Mouse (Mus musculus): Measurements from ENCODE around the gene Amn1. TPM values are rescaled to one million over a fixed set of nuclear protein-coding genes. Genes with fewer than 3 reads are reported as not detected.
"Not testable (repeated sequence)": the region's sequence is repeated elsewhere in the genome, so short reads cannot be mapped to it uniquely, and the experiment has no call there.

Gene Amn1
- total RNA-seq, 2 experiments from 2014 or later, result 13.4 to 15.6 TPM

DNA sequence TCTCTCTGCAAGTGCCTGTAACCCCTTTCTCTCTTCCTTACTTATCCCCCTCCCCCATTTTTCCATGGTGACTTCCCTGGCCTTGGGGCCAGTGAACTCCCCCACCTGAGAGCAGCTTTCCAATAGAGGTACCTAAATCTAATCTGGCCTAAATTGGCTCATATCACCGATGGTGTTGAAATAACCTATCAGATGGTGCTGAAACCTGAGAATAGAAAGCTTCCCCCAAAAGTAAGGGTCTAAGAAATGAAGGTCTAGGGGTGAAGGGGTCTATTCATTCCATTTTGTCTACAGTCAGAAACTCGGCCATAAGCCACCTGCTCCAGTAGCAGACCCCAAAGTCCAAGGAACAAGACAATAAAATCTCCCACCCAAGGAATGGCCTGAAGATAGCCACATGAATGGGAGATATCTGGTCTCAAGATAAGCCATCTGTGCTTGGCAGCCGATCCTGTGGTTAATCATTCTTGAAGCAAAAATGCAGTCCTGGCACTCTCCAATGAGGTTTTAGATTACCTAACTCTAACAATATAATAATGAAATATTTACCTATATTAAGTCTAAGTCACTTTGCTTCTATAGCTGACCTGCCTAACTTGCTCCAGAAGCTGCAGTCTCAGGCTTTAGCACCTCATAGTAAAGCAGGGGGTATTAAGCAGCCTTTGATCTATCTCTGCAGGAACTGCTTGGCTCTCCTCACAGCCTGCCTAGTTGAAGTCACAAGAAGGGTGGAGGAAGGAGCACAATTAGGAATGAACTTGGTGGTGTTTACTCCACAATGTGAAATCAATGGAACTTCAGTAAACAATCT, 33.3 kb downstream of the Amn1 start:
- no peak for DNase-seq (ENCODE audit: low spot score)

- no peak for DNase-seq (ENCODE audit: low spot score)
Measured at GRCm38 (mm10) chr6:149154116-149155030, 34.1 kb downstream of the Amn1 start.

DNA sequence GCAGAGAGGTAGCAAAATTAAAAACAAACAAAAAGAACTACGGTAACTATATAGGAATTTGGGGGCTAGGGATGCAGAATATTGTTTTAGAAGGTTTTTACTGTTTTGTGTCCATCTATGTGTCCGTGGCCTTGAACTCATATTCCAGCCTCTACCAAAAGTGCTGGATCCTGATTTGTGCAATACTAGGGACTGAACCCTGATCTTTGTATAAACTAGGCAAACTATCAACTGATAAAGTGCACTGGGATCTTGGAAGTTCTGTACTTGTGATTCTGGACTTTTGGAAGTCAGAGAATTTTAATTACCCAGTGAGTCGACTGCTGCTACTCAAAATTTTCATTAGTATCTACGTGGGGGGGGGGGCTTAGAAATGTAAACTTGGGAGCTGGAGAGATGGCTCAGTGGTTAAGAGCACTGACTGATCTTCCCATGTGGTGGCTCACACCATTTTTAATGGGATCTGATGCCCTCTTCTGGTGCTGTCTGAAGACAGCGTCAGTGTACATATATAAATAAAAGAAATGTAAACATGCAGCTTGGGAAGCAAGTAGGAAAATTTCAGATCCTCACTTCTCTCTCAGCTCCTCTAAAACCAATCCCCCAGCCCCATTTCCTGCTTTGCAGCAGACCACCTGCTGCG, 34.9 kb downstream of the Amn1 start:
- DNase-seq (ENCODE audit: low spot score), result no peak

DNA sequence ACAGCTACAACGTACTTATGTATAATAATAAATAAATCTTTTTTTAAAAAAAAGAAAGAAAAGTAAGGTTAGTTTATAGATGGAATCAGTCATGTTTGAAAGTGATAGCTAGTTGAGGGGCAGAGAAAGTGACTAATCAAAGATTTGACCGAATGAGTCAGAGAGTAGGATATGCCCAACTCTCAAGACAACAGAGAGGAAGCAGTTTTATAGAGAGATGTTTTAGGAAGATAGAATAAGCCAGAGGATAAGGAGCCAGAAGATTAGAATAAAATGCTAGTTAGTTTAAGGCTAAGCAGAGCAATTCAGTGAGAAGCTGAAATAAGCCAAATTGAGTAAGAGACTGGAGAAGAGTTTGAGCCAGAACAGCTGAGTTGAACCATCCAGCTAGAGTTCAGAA, 36.4 kb downstream of the Amn1 start:
- no peak for DNase-seq (ENCODE audit: low spot score)

DNA sequence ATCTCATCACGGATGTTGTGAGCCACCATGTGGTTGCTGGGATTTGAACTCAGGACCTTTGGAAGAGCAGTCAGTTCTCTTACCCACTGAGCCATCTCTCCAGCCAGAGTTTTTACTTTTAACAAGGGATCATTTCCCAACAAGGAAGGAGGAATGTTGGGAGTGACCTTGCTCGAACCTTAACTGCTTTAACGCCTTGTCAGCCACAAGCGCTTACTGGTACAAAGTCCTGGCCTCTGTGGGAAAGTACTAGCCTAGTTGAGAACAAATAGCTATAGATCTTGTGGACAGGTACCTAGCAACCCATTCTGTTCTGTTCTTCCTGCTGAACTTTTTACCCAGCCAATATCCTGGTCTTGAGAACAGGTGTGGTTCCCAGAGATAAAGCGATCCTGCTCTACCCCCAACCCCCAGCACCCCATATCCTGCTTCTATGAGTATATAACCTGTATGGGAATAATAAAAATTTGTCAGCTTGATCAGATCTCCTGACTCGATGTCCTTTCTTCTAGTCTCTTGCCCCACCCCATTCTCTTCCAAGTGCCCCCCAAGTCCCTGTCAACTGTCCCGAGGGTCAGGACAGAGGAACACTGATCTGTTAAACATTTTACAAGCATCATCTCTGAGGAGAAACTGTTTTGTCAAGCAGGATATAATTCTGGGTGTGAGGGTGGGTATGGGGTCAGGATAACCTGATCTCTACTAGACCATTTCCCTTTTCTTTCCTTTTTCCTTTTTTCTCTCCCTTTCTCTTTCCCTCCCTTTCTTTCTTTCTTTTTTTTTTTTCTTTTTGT, 39.9 kb downstream of the Amn1 start:
- DNase-seq (ENCODE audit: low spot score), result no peak

DNA sequence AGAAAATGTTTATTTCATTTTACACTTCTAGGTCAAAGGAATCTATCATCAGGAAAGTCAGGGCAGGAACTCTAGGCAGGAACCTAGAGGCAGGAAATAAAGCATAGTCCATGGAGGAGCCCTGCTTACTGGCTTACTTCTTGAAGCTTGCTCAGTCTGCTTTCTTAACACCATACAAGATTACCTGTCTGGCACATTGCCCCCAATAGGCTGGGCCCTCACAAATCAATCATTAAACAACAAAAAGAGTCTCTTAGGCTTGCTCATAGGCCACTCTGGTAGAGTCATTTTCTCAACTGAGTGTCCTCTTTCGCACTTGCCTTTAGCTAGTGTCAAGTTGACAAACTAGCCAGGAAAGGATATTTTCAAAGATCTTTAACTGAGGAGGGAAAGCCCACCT, 43.4 kb downstream of the Amn1 start:
- DNase-seq (ENCODE audit: low spot score), result no peak

DNA sequence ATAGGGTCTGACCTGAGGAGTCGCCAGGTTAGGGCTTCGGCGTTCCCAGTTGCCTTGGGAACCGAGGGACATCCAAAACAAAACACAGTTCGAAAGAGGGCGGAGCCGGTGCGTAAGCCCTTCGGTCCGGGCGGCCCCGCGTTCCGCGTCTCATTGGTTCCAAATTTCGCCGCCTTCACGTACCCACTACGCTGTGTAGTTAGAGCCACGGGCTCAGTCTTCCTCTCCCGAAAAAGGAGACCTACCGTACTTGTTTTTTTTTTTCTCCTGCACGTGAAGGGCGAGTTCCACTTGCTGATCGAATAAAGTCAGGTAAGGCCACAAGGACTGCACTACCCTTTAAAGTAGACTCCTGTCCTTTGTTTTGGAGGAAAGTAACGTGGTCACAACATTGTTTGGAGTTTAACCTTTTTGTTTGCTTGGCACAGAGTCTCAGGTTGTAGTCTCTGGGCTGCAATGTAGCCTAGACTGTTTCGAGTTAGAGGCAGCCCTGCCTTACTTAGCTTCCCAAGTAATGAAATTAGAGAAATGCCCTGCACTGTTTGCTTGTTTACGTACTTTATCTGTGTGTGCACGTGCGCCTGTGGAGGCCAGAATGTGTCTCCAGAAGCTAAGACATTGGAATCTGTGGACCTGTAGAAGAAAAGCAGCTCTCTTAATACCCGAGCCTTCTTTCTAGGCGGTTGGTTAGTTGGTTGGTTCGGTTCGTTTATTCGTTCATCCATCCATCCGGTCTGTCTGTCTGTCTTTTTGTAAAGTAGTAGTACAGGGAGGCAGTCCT, 46.9 kb downstream of the Amn1 start:
- DNase-seq (ENCODE audit: low spot score), result peak; percentile 87

- no peak for DNase-seq (ENCODE audit: low spot score)
Measured at GRCm38 (mm10) chr6:149139471-149139870, 49.0 kb downstream of the Amn1 start, which contains the start of gene Etfbkmt. Etfbkmt (plus strand) TSS chr6:149139849.

- no peak for DNase-seq (ENCODE audit: low spot score)
Measured at GRCm38 (mm10) chr6:149139011-149139410, 49.5 kb downstream of the Amn1 start.

DNA sequence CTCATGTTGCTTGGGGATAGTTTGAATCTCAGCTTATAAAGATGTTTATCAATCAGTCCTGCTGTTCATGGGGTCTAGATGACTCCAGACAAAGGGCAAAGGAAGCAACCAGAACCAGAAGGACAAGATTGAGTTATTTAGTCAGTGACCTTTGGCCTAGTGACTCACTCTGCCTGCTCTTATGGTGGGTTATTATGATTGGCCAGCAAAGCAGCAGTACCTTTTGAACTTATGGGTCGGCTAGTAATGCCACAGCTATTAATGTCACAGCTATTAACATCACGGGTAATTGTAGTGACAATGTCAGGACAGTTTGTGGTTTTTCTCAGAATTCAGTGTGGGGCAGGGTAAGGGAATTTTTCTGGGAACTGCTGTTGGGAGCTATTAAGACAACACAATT, 50.6 kb downstream of the Amn1 start:
- no peak for DNase-seq (ENCODE audit: low spot score)

DNA sequence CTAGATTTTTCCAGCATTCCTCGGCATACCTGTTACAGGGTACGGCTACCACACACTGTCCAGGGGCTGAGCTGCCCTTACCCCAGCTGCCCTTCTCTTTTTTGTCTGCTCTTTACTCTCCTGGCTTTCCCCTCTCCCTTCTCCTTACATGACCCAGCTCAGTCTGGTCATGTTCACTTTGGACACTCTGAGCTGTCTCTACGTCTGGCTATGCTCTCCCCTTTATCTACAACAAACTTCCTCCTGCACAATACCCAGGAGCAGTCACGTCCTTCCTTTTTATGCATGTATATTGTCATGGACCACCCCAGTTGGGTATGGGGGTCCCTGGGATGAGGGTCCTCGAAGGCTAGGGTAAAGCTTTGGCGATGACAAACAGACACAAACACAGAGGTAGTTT, 52.9 kb downstream of the Amn1 start:
- DNase-seq (ENCODE audit: low spot score), result no peak

GRCm38 (mm10) chr6:149134391-149135150, 53.9 kb downstream of the Amn1 start:
- no peak for DNase-seq (ENCODE audit: low spot score)

DNA sequence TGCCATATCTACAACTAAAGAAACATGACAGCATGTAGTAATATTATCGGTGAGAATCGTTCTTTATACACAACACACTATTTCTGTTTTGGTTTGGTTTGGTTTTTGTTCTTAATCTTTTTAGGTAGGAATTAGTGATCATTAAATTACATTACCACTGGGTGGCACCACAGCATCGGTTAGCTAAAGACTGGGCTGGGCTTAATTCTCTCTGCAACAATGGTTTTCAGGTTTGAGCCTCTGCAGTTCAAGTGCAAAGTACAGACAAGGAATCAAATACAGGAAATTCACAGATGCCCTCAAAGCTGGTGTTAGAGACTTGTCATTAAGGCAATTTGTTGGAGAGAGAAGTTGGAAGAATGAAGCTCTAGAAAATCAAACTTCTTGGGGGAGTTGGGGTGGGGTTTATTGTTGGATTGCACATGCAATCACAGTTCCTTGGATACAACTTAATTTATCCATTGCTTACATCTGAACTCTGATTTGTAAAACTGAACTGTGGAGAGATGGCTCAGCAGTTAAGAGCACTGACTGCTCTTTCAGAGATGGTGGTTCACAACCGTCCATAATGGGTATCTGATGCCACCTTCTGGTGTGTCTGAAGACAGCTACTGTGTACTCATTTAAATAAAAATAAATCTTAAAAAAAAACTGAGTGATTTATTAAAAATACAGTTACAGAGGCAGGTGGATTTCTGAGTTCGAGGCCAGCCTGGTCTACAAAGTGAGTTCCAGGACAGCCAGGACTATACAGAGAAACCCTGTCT, 56.0 kb downstream of the Amn1 start:
- peak; percentile 32 for DNase-seq (ENCODE audit: low spot score)

DNA sequence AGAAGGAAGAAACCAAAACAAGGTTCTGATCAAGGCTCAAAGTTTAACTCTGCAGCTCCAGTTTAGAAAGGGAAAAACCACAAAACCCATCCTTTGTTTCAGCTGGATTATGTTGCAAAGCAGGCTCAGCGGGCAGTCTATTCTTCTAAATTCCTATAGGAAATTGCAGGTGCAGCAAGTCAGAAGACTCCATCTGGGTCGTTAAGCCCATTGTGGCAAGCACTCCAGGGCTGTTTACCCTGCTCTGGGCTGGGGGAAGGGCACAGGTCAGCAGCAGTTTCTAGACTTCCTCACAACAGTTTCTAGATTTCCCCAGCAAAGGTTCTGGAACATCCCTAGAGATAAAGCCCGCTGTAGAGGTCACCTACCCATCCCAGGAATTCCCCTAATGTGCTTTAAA, 57.4 kb downstream of the Amn1 start:
- DNase-seq (ENCODE audit: low spot score), result no peak

GRCm38 (mm10) chr6:149129870-149130269, 58.6 kb downstream of the Amn1 start, which contains the start of gene Gm10203:
Gm10203 (plus strand) TSS chr6:149130170.
- not testable (repeated sequence) for DNase-seq (ENCODE audit: low spot score)

GRCm38 (mm10) chr6:149126675-149127074, 61.8 kb downstream of the Amn1 start:
- peak; percentile 44 for DNase-seq (ENCODE audit: low spot score)

- no peak for DNase-seq (ENCODE audit: low spot score)
Measured at GRCm38 (mm10) chr6:149123042-149123441, 65.5 kb downstream of the Amn1 start.

- DNase-seq (ENCODE audit: low spot score), result peak; percentile 82
Measured at GRCm38 (mm10) chr6:149119853-149120252, 68.7 kb downstream of the Amn1 start.

GRCm38 (mm10) chr6:149118935-149119334, 69.6 kb downstream of the Amn1 start:
- DNase-seq (ENCODE audit: low spot score), result peak; percentile 53

Data from gastrocnemius, adult 18-20 months (tissue).